Mouse (Mus musculus): ENCODE measurements around the gene Cbarp. TPM values are rescaled to one million over a fixed set of nuclear protein-coding genes. Genes with fewer than 3 reads are reported as not detected.

Cbarp gene
- polyA plus RNA-seq, 1 experiment from 2014 or later, result 11.1 TPM

- Histone ChIP-seq H3K4me2 (ENCODE audit: low read depth) (no peak overlapping the region), H3K9me3 (ENCODE audit: control insufficient read depth, low read length) (no peaks in the 10 kb centered on the region), H3K4me3 (ENCODE audit: low read depth, low read length) (no peak overlapping the region), H3K36me3 (ENCODE audit: control insufficient read depth, insufficient read depth, low read length) (peaks cover 2% of the 10 kb centered on the region), H3K4me1 (ENCODE audit: control insufficient read depth, insufficient read depth, low read length) (no peaks in the 10 kb centered on the region), H3K27me3 (ENCODE audit: control insufficient read depth, insufficient read depth, low read length) (no peaks in the 10 kb centered on the region), H3K9ac (ENCODE audit: low read length) (no peak overlapping the region), H3K27ac (ENCODE audit: low read depth, low read length) (no peak overlapping the region)
- ATAC-seq (ENCODE audit: insufficient read depth, low FRiP score, low TSS enrichment) (no peak), DNase-seq (ENCODE audit: low spot score) (no peak)
- 72% methylated on average over 3 of the region's 3 CpGs for WGBS
Measured at GRCm38 (mm10) chr10:80081075-80081474, 59.6 kb downstream of the Cbarp start.

Other genes with a start within 250 kb of the Cbarp start
- gene Cfd, start 250.0 kb downstream of the Cbarp start, polyA plus RNA-seq (2014; fragmentation: Nextera tagmentation; extraction: Ambion mirVana), result not detected in 2 replicates
- 47.7 and 53.6 TPM in 2 replicates for gene Med16, start 231.9 kb downstream of the Cbarp start, polyA plus RNA-seq (2014; fragmentation: Nextera tagmentation; extraction: Ambion mirVana)
- gene Gm26602, start 230.0 kb downstream of the Cbarp start, polyA plus RNA-seq (2014; fragmentation: Nextera tagmentation; extraction: Ambion mirVana), result 14.5 TPM in 1 of 2 replicates, not detected in the other
- gene Kiss1r, start 223.9 kb downstream of the Cbarp start, polyA plus RNA-seq (2014; fragmentation: Nextera tagmentation; extraction: Ambion mirVana), result 0.77 and 0.80 TPM in 2 replicates
- gene R3hdm4, start 219.6 kb downstream of the Cbarp start, polyA plus RNA-seq (2014; fragmentation: Nextera tagmentation; extraction: Ambion mirVana), result 150 and 156 TPM in 2 replicates
- 7.0 and 8.5 TPM in 2 replicates for gene Arid3a, start 213.8 kb downstream of the Cbarp start, polyA plus RNA-seq (2014; fragmentation: Nextera tagmentation; extraction: Ambion mirVana)
- 115 TPM in 2 replicates for gene Wdr18, start 180.7 kb downstream of the Cbarp start, polyA plus RNA-seq (2014; fragmentation: Nextera tagmentation; extraction: Ambion mirVana)
- 0.16 and 0.30 TPM in 2 replicates for gene Grin3b, start 170.1 kb downstream of the Cbarp start, polyA plus RNA-seq (2014; fragmentation: Nextera tagmentation; extraction: Ambion mirVana)
- 16.1 and 17.7 TPM in 2 replicates for gene Tmem259, start 156.5 kb downstream of the Cbarp start, polyA plus RNA-seq (2014; fragmentation: Nextera tagmentation; extraction: Ambion mirVana)
- gene Cnn2, start 152.3 kb downstream of the Cbarp start, polyA plus RNA-seq (2014; fragmentation: Nextera tagmentation; extraction: Ambion mirVana), result 167 and 187 TPM in 2 replicates
- 4.3 and 7.0 TPM in 2 replicates for gene Abca7, start 144.3 kb downstream of the Cbarp start, polyA plus RNA-seq (2014; fragmentation: Nextera tagmentation; extraction: Ambion mirVana)
- gene Arhgap45, start 124.2 kb downstream of the Cbarp start, polyA plus RNA-seq (2014; fragmentation: Nextera tagmentation; extraction: Ambion mirVana), result 4.6 and 4.9 TPM in 2 replicates
- 222 and 234 TPM in 2 replicates for gene Polr2e, start 101.0 kb downstream of the Cbarp start, polyA plus RNA-seq (2014; fragmentation: Nextera tagmentation; extraction: Ambion mirVana)
- 540 and 570 TPM in 2 replicates for gene Gpx4, start 93.7 kb downstream of the Cbarp start, polyA plus RNA-seq (2014; fragmentation: Nextera tagmentation; extraction: Ambion mirVana)
- 11.3 and 11.9 TPM in 2 replicates for gene Sbno2, start 35.3 kb downstream of the Cbarp start, polyA plus RNA-seq (2014; fragmentation: Nextera tagmentation; extraction: Ambion mirVana)
- gene Stk11, start 25.0 kb downstream of the Cbarp start, polyA plus RNA-seq (2014; fragmentation: Nextera tagmentation; extraction: Ambion mirVana), result 22.0 and 23.5 TPM in 2 replicates
- 376 and 386 TPM in 2 replicates for gene Atp5d, start 2.2 kb downstream of the Cbarp start, polyA plus RNA-seq (2014; fragmentation: Nextera tagmentation; extraction: Ambion mirVana)
- 70.0 and 78.2 TPM in 2 replicates for gene Midn, start 7.4 kb upstream of the Cbarp start, polyA plus RNA-seq (2014; fragmentation: Nextera tagmentation; extraction: Ambion mirVana)
- gene Cirbp, start 25.1 kb upstream of the Cbarp start, polyA plus RNA-seq (2014; fragmentation: Nextera tagmentation; extraction: Ambion mirVana), result 84.0 and 85.1 TPM in 2 replicates
- gene 1600002K03Rik, start 32.1 kb upstream of the Cbarp start, polyA plus RNA-seq (2014; fragmentation: Nextera tagmentation; extraction: Ambion mirVana), result 8.8 and 10.8 TPM in 2 replicates
- gene Efna2, start 38.6 kb upstream of the Cbarp start, polyA plus RNA-seq (2014; fragmentation: Nextera tagmentation; extraction: Ambion mirVana), result 36.2 and 38.9 TPM in 2 replicates
- 59.6 and 61.8 TPM in 2 replicates for gene Mum1, start 85.6 kb upstream of the Cbarp start, polyA plus RNA-seq (2014; fragmentation: Nextera tagmentation; extraction: Ambion mirVana)
- gene Ndufs7, start 108.3 kb upstream of the Cbarp start, polyA plus RNA-seq (2014; fragmentation: Nextera tagmentation; extraction: Ambion mirVana), result 247 and 261 TPM in 2 replicates
- gene Gamt, start 120.2 kb upstream of the Cbarp start, polyA plus RNA-seq (2014; fragmentation: Nextera tagmentation; extraction: Ambion mirVana), result 35.1 and 37.7 TPM in 2 replicates
- gene Dazap1, start 120.7 kb upstream of the Cbarp start, polyA plus RNA-seq (2014; fragmentation: Nextera tagmentation; extraction: Ambion mirVana), result 49.8 and 51.9 TPM in 2 replicates
- 857 and 860 TPM in 2 replicates for gene Rps15, start 151.6 kb upstream of the Cbarp start, polyA plus RNA-seq (2014; fragmentation: Nextera tagmentation; extraction: Ambion mirVana)
- 81.4 and 81.7 TPM in 2 replicates for gene Apc2, start 155.1 kb upstream of the Cbarp start, polyA plus RNA-seq (2014; fragmentation: Nextera tagmentation; extraction: Ambion mirVana)
- gene 2310011J03Rik, start 179.7 kb upstream of the Cbarp start, polyA plus RNA-seq (2014; fragmentation: Nextera tagmentation; extraction: Ambion mirVana), result 37.3 and 40.5 TPM in 2 replicates
- 2.0 and 2.4 TPM in 2 replicates for gene Pcsk4, start 188.7 kb upstream of the Cbarp start, polyA plus RNA-seq (2014; fragmentation: Nextera tagmentation; extraction: Ambion mirVana)
- gene Reep6, start 189.1 kb upstream of the Cbarp start, polyA plus RNA-seq (2014; fragmentation: Nextera tagmentation; extraction: Ambion mirVana), result 4.2 and 5.5 TPM in 2 replicates
- 0.17 and 0.27 TPM in 2 replicates for gene Adamtsl5, start 207.6 kb upstream of the Cbarp start, polyA plus RNA-seq (2014; fragmentation: Nextera tagmentation; extraction: Ambion mirVana)
- 0.17 TPM in 1 of 2 replicates, not detected in the other for gene Plk5, start 215.6 kb upstream of the Cbarp start, polyA plus RNA-seq (2014; fragmentation: Nextera tagmentation; extraction: Ambion mirVana)
- gene Mex3d, start 246.8 kb upstream of the Cbarp start, polyA plus RNA-seq (2014; fragmentation: Nextera tagmentation; extraction: Ambion mirVana), result 12.6 and 15.5 TPM in 2 replicates